Mouse (Mus musculus) layer of hippocampus, adult 9-11 months (tissue): ENCODE data around the gene Lhfpl3.
"Not testable (repeated sequence)": the region's sequence is repeated elsewhere in the genome, so short reads cannot be mapped to it uniquely, and the experiment has no call there.

Experiments used
- DNase-seq: peaks from one replicate; pipeline ENCODE4 v3.0.0; 2022

Gene Lhfpl3

DNA sequence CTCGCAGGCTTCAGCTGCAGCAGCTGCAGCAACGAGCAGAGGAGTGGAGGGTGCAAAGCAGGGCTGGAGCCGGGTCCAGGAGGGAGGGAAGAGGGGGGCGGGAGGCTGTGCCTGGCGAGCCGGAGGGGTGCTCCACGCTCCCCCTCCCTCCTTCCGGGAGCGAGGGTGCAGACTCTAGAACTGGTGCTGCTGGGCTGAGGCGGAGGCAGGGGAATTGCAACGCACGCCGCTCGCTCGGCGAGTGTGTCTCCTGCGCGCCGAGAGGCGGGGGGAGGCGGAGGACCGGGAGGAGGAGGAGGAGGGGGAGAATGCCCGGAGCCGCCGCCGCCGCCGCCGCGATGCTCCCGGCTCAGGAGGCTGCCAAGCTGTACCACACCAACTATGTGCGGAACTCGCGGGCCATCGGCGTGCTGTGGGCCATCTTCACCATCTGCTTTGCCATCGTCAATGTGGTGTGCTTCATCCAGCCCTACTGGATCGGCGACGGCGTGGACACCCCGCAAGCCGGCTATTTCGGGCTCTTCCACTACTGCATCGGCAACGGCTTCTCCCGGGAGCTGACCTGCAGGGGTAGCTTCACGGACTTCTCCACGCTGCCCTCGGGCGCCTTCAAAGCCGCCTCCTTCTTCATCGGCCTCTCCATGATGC is at the start of gene Lhfpl3:
Gene Lhfpl3 (plus strand): TSS at position 175 of the 648 bp plus-strand sequence.
- DNase-seq = peak; percentile 30

DNA sequence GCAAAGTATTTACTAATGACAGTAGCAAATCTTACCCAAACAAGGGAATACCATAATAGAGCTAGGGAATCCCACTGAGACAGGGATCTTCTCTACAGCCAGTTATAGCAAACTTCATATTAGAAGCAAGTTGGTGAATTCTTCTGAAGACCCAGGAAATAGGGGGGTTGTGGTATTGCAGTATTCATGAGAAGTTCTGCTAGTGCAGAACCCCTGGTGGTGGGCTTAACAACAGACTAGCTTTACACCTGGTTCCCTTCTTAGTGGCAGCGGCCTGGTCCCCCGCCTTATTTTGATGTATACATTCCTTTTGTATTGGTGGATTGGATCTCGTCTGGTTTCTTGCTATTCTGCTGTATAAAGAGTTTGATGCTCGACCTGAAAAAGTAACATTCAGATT is 39.6 kb upstream of the Lhfpl3 start:
- DNase-seq = not testable (repeated sequence)

- no peak for DNase-seq
Observed at GRCm38 (mm10) chr5:22745529-22745884, 352 bp upstream of the Lhfpl3 start.

GRCm38 (mm10) chr5:22746533-22747021 is 718 bp downstream of the Lhfpl3 start:
- DNase-seq = no peak

DNA sequence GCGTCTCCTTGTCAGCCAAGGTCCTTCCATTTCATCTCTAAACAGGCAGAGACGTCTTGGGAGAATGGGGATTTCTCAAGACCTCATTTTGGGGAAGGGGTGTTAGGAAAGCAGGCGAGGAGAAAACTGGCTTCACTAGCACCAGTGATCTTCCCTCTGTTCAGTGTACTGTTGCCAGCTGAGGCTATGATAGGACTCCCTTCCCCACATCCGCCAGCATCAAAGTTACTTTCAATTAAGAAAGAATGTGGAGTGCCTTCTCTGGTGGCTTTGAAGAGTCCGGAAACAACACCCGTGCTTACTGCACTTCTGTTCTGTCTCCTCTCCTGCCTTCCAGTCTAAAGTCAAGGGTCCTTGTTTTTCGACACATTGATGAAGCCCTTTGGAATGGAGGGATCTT is 1.4 kb downstream of the Lhfpl3 start:
- DNase-seq = no peak

GRCm38 (mm10) chr5:22757261-22757660 is 11.4 kb downstream of the Lhfpl3 start:
- no peak for DNase-seq

- no peak for DNase-seq
Observed at GRCm38 (mm10) chr5:22770726-22771125, 24.9 kb downstream of the Lhfpl3 start.

- DNase-seq = no peak
Observed at GRCm38 (mm10) chr5:22795361-22795760, 49.5 kb downstream of the Lhfpl3 start.

- DNase-seq = no peak
Observed at GRCm38 (mm10) chr5:22813426-22813825, 67.6 kb downstream of the Lhfpl3 start.

GRCm38 (mm10) chr5:22829822-22830450 is 84.1 kb downstream of the Lhfpl3 start:
- no peak for DNase-seq

- no peak for DNase-seq
Observed at GRCm38 (mm10) chr5:22851572-22851971, 105.7 kb downstream of the Lhfpl3 start.

DNA sequence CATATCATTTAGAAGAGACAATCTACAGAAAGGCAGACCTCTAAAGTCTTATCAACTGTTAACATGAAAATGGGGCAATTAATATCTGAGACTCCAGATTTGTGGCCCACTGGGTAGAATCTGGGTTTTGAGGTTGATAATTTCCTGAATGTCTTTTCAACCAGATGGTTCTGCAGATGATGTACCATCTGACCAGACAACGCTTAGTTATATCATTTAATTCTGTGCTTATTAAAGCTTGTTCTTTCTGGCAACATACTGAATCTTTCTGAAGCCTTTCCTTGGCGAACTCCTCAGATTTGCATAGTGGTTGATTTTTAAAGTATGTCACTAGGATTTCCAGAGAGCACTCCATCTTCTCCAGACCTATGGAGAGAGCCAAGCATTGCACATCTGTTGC is 107.6 kb downstream of the Lhfpl3 start:
- peak; percentile 47 for DNase-seq

DNA sequence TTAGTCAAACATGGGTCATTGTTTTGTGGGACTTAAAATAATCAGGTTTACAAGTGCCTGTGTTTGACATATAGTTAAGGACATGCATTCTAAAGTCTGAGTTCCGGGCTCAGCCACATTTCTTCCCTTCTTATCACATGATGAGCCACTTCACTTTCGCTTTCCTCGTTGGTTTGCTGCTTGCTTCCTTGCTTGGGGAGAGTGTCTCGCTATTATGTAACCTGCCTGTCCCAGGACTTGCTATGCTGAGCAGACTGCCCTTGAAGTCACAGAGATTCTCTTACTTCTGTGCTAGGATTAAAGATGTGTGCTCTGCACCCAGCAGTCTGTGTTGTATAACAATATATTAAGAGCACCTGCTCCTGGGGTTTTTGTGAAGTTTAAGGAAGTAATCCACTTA is 110.6 kb downstream of the Lhfpl3 start:
- no peak for DNase-seq

GRCm38 (mm10) chr5:22861399-22861798 is 115.5 kb downstream of the Lhfpl3 start:
- no peak for DNase-seq

DNA sequence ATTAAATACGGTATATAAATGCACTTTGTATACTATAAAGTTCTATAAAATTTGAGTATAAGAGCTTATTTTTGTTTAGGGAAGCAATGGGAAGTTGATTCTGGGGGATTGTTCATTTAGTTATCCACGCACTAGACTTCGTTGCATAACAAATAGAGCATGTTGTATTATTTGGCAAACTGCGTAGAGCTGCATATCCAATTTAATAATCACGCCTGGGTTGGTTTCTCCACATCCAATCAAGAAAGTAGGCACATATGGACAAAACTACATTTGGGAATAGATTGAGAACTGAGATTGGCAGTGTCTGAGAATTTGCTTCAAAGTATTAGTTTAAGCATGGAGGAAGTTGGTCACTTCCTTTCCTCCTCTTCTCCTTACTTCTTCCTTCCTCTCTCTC is 123.2 kb downstream of the Lhfpl3 start:
- no peak for DNase-seq

- no peak for DNase-seq
Observed at GRCm38 (mm10) chr5:22872417-22872816, 126.6 kb downstream of the Lhfpl3 start.

GRCm38 (mm10) chr5:22888345-22888744 is 142.5 kb downstream of the Lhfpl3 start:
- peak; percentile 56 for DNase-seq

GRCm38 (mm10) chr5:22889481-22889880 is 143.6 kb downstream of the Lhfpl3 start:
- DNase-seq = peak; percentile 17

DNA sequence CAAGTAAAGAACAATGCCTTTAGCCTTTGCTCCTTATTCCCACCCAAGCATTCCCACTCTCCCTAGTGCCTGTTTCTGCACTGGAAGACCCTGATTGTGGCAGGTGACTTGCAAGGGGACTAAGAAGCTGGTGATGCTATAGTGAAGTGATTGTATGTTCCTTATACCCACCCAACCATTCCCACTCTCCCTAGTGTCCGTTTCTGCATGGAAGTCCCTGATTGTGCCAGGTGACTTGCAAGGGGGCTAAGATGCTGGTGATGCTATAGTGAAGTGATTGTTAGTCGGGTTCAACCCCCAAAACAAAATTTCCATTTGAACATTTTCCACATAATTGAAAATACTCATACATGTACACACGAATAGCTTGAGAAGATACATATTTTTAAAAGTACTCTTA is 151.4 kb downstream of the Lhfpl3 start:
- DNase-seq = no peak

DNA sequence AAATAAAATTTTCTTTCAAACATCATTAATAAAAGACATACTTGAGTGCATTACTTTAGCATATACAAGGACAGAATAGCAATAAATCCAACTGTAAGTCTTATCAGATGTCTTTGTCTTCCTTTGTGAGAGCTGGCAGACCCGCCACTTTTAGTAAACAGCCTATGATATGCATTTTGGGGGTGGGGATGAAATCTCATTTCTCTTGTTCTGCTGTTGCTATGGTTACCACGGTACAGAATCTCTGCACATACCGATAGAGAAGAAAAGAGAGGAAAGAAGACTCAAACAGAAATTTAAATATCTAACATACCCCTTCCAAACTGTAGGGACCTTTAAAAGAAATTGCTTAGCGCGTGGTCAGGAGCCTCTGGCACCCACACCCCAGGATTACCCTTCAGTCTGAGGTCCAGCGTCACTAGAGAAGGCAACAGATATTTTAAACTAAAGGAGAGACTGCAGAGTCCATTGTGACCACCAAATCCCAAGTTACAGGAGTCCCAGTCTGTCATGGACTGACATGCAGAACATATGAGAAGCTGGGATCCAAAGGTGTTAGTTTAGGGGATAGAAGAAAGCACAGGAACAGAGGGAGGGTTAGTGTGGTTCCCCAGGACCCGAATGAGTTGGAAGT is 151.9 kb downstream of the Lhfpl3 start:
- no peak for DNase-seq

DNA sequence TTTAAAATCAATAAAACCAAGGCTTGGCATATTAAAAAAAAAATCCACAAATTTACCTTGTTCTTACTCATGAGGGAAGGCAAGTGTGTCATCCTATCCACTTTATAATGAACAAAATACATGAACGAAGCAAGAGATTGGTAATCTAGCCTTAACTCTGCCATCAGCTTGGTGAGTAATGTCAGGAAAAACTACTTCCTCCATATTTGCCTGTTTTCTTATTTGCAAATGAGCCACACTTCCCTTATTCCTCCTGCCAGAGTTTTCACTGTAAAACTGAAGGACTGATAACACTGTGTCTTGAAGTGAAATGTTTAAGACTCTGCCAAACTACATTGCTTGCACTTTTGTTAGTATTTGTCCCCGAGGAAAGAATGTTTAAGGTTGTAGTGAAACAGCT is 152.7 kb downstream of the Lhfpl3 start:
- DNase-seq = no peak

DNA sequence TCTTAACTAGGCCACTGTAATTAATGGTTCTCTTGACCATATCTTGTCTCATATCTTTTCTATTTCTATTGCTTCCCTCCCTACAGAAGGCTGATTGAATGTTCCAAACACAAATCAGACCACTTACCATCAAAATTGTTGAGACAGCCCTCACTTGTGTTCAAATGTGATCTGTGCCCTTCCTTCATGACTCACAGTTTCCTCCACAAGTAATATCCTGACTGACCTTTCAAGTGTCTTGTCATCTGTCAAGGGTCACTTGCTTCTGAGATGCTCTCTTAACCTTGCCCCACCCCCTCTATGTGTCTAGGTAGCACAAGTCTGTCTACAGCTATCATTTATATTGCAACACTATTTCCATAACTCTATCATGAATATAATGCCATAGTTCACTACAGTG is 154.1 kb downstream of the Lhfpl3 start:
- DNase-seq = no peak

DNA sequence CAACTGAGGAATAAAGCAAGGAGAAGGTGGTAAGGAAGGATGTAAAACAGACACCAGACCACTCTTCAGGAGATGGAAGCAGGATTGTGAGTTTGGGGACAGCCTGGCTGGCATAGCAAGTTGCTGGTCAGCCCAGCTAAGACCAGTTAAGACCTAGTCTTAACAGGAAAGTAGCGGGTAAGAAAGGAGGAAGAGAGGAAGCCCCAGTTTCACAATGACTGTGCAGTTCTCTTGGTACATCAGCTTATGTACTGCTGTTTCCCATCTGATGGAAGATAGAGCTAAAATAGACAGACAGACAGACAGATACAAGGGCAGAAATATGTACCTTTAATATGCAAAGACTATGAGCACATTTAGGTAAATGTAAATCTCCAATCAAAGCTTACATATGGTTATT is 171.3 kb downstream of the Lhfpl3 start:
- DNase-seq = peak; percentile 54

DNA sequence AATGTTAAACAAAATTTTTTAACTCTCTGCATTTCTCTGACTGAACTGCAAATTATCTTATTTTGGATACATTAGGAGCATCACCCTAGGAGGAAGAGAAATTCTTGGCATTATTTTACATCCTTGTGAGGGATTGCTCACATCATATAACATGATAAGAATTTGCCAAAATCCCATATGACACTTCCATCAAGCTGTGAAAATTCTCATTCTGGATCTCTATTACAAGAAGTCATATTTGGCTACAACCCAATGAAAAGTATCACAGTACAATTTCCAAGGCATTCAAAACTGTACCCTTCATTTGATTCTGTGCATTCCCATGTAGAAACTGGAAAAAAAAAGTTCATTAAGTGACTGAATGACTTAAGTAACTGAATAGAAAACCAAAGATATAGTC is 180.3 kb downstream of the Lhfpl3 start:
- no peak for DNase-seq
